Mouse (Mus musculus): Measurements from ENCODE around the gene Nek11.

Nek11 gene

GRCm38 (mm10) chr9:105395218-105395627, at the start of gene Nek11, which contains the start of gene Aste1:
Gene Nek11, minus strand, starts transcription at chr9:105395524.
Gene Aste1, plus strand, starts transcription at chr9:105395392.
- peak; percentile 98 for DNase-seq (ENCODE audit: low read depth, low spot score)

- DNase-seq (ENCODE audit: low read depth, low spot score): no peak
Measured at GRCm38 (mm10) chr9:105408549-105408948, 13.2 kb upstream of the Nek11 start.

GRCm38 (mm10) chr9:105394720-105395119, 604 bp downstream of the Nek11 start:
- no peak for DNase-seq (ENCODE audit: low read depth, low spot score)

- DNase-seq (ENCODE audit: low read depth, low spot score): peak; percentile 77
Measured at GRCm38 (mm10) chr9:105390616-105391015, 4.7 kb downstream of the Nek11 start.

- DNase-seq (ENCODE audit: low read depth, low spot score): peak; percentile 70
Measured at GRCm38 (mm10) chr9:105389289-105389688, 6.0 kb downstream of the Nek11 start.

GRCm38 (mm10) chr9:105387403-105387802, 7.9 kb downstream of the Nek11 start:
- DNase-seq (ENCODE audit: low read depth, low spot score): no peak

GRCm38 (mm10) chr9:105379533-105380145, 15.7 kb downstream of the Nek11 start:
- DNase-seq (ENCODE audit: low read depth, low spot score): no peak

- DNase-seq (ENCODE audit: low read depth, low spot score): no peak
Measured at GRCm38 (mm10) chr9:105377622-105378021, 17.7 kb downstream of the Nek11 start.

- DNase-seq (ENCODE audit: low read depth, low spot score): no peak
Measured at GRCm38 (mm10) chr9:105376954-105377530, 18.3 kb downstream of the Nek11 start.

GRCm38 (mm10) chr9:105376411-105376810, 18.9 kb downstream of the Nek11 start:
- no peak for DNase-seq (ENCODE audit: low read depth, low spot score)

- no peak for DNase-seq (ENCODE audit: low read depth, low spot score)
Measured at GRCm38 (mm10) chr9:105374361-105374760, 21.0 kb downstream of the Nek11 start.

- DNase-seq (ENCODE audit: low read depth, low spot score): no peak
Measured at GRCm38 (mm10) chr9:105368605-105369004, 26.7 kb downstream of the Nek11 start.

- DNase-seq (ENCODE audit: low read depth, low spot score): no peak
Measured at GRCm38 (mm10) chr9:105366199-105366598, 29.1 kb downstream of the Nek11 start.

- no peak for DNase-seq (ENCODE audit: low read depth, low spot score)
Measured at GRCm38 (mm10) chr9:105363520-105364231, 31.6 kb downstream of the Nek11 start.

- no peak for DNase-seq (ENCODE audit: low read depth, low spot score)
Measured at GRCm38 (mm10) chr9:105362181-105362580, 33.1 kb downstream of the Nek11 start.

GRCm38 (mm10) chr9:105349034-105349433, 46.3 kb downstream of the Nek11 start:
- DNase-seq (ENCODE audit: low read depth, low spot score): no peak

- no peak for DNase-seq (ENCODE audit: low read depth, low spot score)
Measured at GRCm38 (mm10) chr9:105348242-105349031, 46.9 kb downstream of the Nek11 start.

- no peak for DNase-seq (ENCODE audit: low read depth, low spot score)
Measured at GRCm38 (mm10) chr9:105342994-105343656, 52.2 kb downstream of the Nek11 start.

- no peak for DNase-seq (ENCODE audit: low read depth, low spot score)
Measured at GRCm38 (mm10) chr9:105342565-105342964, 52.8 kb downstream of the Nek11 start.

- no peak for DNase-seq (ENCODE audit: low read depth, low spot score)
Measured at GRCm38 (mm10) chr9:105332436-105333016, 62.8 kb downstream of the Nek11 start.

- DNase-seq (ENCODE audit: low read depth, low spot score): no peak
Measured at GRCm38 (mm10) chr9:105321856-105322255, 73.5 kb downstream of the Nek11 start.
